Mouse (Mus musculus) forebrain, embryonic 11.5 days (tissue): ENCODE results near the gene Spdye4a. TPM values are rescaled to one million over a fixed set of nuclear protein-coding genes. Genes with fewer than 3 reads are reported as not detected.

Experiments used
- ATAC-seq: fragments of 200-750 bp; cut with Nextera tagmentation; replicated peaks from 2 replicates; pipeline ENCODE4 v1.8.0; 2017; ENCODE audit warnings: moderate TSS enrichment; ENCODE audit not compliant: low FRiP score
- DNase-seq: peaks from one replicate; pipeline ENCODE4 v3.0.0-alpha.2; 2017; ENCODE audit warnings: low spot score
- H3K27ac ChIP-seq: fragments of 300-500 bp; sonication (generic); 2 replicates; pipeline ENCODE4 v1.5.1; 2014; ENCODE audit warnings: low read depth, low read length
- H3K27me3 ChIP-seq: fragments of 300-500 bp; sonication (generic); 2 replicates; pipeline ENCODE4 v1.6.1; 2014; ENCODE audit warnings: mild to moderate bottlenecking, low read length, mixed read lengths; ENCODE audit not compliant: control insufficient read depth, insufficient read depth
- H3K36me3 ChIP-seq: fragments of 300-500 bp; sonication (generic); 2 replicates; pipeline ENCODE4 v1.6.1; 2014; ENCODE audit warnings: mild to moderate bottlenecking, low read length, moderate library complexity, mixed read lengths; ENCODE audit not compliant: control insufficient read depth, insufficient read depth
- H3K4me1 ChIP-seq: fragments of 300-500 bp; sonication (generic); replicated peaks from 2 replicates; pipeline ENCODE4 v1.6.1; 2014; ENCODE audit warnings: low read length, mixed read lengths; ENCODE audit not compliant: control insufficient read depth, insufficient read depth
- H3K4me2 ChIP-seq: fragments of 300-500 bp; sonication (generic); 2 replicates; pipeline ENCODE4 v1.6.1; 2014; ENCODE audit warnings: low read depth, mild to moderate bottlenecking, low read length, moderate library complexity, mixed read lengths; ENCODE audit not compliant: severe bottlenecking
- H3K4me3 ChIP-seq: fragments of 300-500 bp; sonication (generic); 2 replicates; pipeline ENCODE4 v1.5.1; 2014; ENCODE audit warnings: low read depth, low read length
- H3K9ac ChIP-seq: fragments of 300-500 bp; sonication (generic); 2 replicates; pipeline ENCODE4 v1.6.1; 2014; ENCODE audit warnings: low read length
- H3K9me3 ChIP-seq: fragments of 300-500 bp; sonication (generic); 2 replicates; pipeline ENCODE4 v1.6.1; 2016; ENCODE audit warnings: low read length, mixed read lengths; ENCODE audit not compliant: control insufficient read depth
- WGBS: fragments of 180-500 bp; shearing (Covaris S2); extraction: QIAGEN DNeasy Blood & Tissue Kit; methylation state at CpG from one replicate; pipeline ENCODE4 v1.1.7; 2014; 5-methylcytosine and 5-hydroxymethylcytosine counted together
- polyA plus RNA-seq: library from polyadenylated mRNA; unstranded; fragments of >200 nt; fragmentation: Nextera tagmentation; extraction: Ambion mirVana; gene quantifications from 2 replicates; pipeline ENCODE4 v1.2.1, GENCODE M21; 2014

Gene Spdye4a
- polyA plus RNA-seq, 1 experiment from 2014 or later: not detected

- Histone ChIP-seq H3K4me2 (no peak overlapping the region), H3K9ac (no peak overlapping the region), H3K27ac (no peak overlapping the region), H3K4me3 (no peak overlapping the region), H3K27me3 (no peaks in the 10 kb centered on the region), H3K9me3 (no peaks in the 10 kb centered on the region; the same call in 1 of the 2 replicates), H3K36me3 (peaks cover 23% of the 10 kb centered on the region), H3K4me1 (no peaks in the 10 kb centered on the region)
- ATAC-seq (no peak), DNase-seq (no peak)
- WGBS: 89% methylated on average over 3 of the region's 3 CpGs
Observed at GRCm38 (mm10) chr5:143177541-143178200, 49.0 kb downstream of the Spdye4a start.

GRCm38 (mm10) chr5:143175970-143176369 lies 50.7 kb downstream of the Spdye4a start:
- DNase-seq: no peak
- H3K27me3 ChIP-seq: no peaks in the 10 kb centered on the region
- H3K4me3 ChIP-seq: no peak overlapping the region
- H3K9me3 ChIP-seq: no peaks in the 10 kb centered on the region; the same call in 1 of the 2 replicates
- no peak overlapping the region for H3K27ac ChIP-seq
- no peaks in the 10 kb centered on the region for H3K4me1 ChIP-seq
- H3K4me2 ChIP-seq: no peak overlapping the region
- peaks cover 23% of the 10 kb centered on the region for H3K36me3 ChIP-seq
- WGBS: 96% methylated on average over 4 of the region's 4 CpGs
- no peak for ATAC-seq
- no peak overlapping the region for H3K9ac ChIP-seq

Other genes with a start within 250 kb of the Spdye4a start
- gene Rnf216, start 113.9 kb downstream of the Spdye4a start, polyA plus RNA-seq: 38.6 and 42.7 TPM in 2 replicates
- 0.07 TPM in 1 of 2 replicates, not detected in the other for gene Olfr718-ps1, start 79.3 kb downstream of the Spdye4a start, polyA plus RNA-seq
- 15.9 and 17.2 TPM in 2 replicates for gene Rbak, start 46.1 kb downstream of the Spdye4a start, polyA plus RNA-seq
- gene Spdye4b, start 45.9 kb downstream of the Spdye4a start, polyA plus RNA-seq: not detected in 2 replicates
- 30.4 and 31.0 TPM in 2 replicates for gene Zfp12, start 8.3 kb upstream of the Spdye4a start, polyA plus RNA-seq
- gene Zfp316, start 43.1 kb upstream of the Spdye4a start, polyA plus RNA-seq: 3.5 and 4.2 TPM in 2 replicates
- not detected in 2 replicates for gene Zfp853, start 66.7 kb upstream of the Spdye4a start, polyA plus RNA-seq
- gene E130309D02Rik, start 88.5 kb upstream of the Spdye4a start, polyA plus RNA-seq: 65.8 and 75.0 TPM in 2 replicates
- gene Zdhhc4, start 102.4 kb upstream of the Spdye4a start, polyA plus RNA-seq: 69.4 and 71.9 TPM in 2 replicates
- gene Grid2ip, start 130.4 kb upstream of the Spdye4a start, polyA plus RNA-seq: 0.31 and 0.64 TPM in 2 replicates
- gene Kdelr2, start 176.9 kb upstream of the Spdye4a start, polyA plus RNA-seq: 190 and 196 TPM in 2 replicates
- 12.5 and 13.8 TPM in 2 replicates for gene Daglb, start 237.7 kb upstream of the Spdye4a start, polyA plus RNA-seq